Mouse (Mus musculus) spleen, postnatal 14 days (tissue): ENCODE results near the gene Snx10.

Experiments used
- DNase-seq, 2 experiments: peaks; one replicate each; pipeline ENCODE4 v3.0.0; 2021 to 2022; ENCODE audit warnings: low spot score in 2 of 2

The Snx10 gene

GRCm38 (mm10) chr6:51533467-51534200 is 9.9 kb downstream of the Snx10 start:
- no peak for DNase-seq

GRCm38 (mm10) chr6:51535571-51535970 is 11.9 kb downstream of the Snx10 start:
- DNase-seq, result no peak

- no peak for DNase-seq
Measured at GRCm38 (mm10) chr6:51540525-51540924, 16.8 kb downstream of the Snx10 start.

GRCm38 (mm10) chr6:51541422-51541821 is 17.7 kb downstream of the Snx10 start:
- DNase-seq, result no peak

- no peak for DNase-seq
Measured at GRCm38 (mm10) chr6:51542147-51542546, 18.4 kb downstream of the Snx10 start.

GRCm38 (mm10) chr6:51543639-51544117 is 20.0 kb downstream of the Snx10 start:
- no peak for DNase-seq

GRCm38 (mm10) chr6:51544118-51544681 is 20.5 kb downstream of the Snx10 start:
- no peak for DNase-seq

GRCm38 (mm10) chr6:51545219-51545859 is 21.6 kb downstream of the Snx10 start:
- no peak for DNase-seq

- no peak for DNase-seq
Measured at GRCm38 (mm10) chr6:51546085-51546484, 22.4 kb downstream of the Snx10 start.

- DNase-seq, result no peak
Measured at GRCm38 (mm10) chr6:51548757-51549156, 25.1 kb downstream of the Snx10 start.

GRCm38 (mm10) chr6:51551267-51551802 is 27.6 kb downstream of the Snx10 start:
- DNase-seq, result no peak

- no peak for DNase-seq
Measured at GRCm38 (mm10) chr6:51556562-51556961, 32.9 kb downstream of the Snx10 start.

GRCm38 (mm10) chr6:51558311-51558710 is 34.6 kb downstream of the Snx10 start:
- no peak for DNase-seq

GRCm38 (mm10) chr6:51566771-51567680 is 43.3 kb downstream of the Snx10 start:
- no peak for DNase-seq

GRCm38 (mm10) chr6:51569086-51569485 is 45.4 kb downstream of the Snx10 start:
- DNase-seq, result no peak

- DNase-seq, result no peak
Measured at GRCm38 (mm10) chr6:51573136-51573535, 49.4 kb downstream of the Snx10 start.

GRCm38 (mm10) chr6:51574132-51574531 is 50.4 kb downstream of the Snx10 start:
- no peak for DNase-seq

GRCm38 (mm10) chr6:51578415-51578814 is 54.7 kb downstream of the Snx10 start:
- DNase-seq, result no peak

- peak; percentile 51 to 70 for DNase-seq
Measured at GRCm38 (mm10) chr6:51580040-51580680, 56.5 kb downstream of the Snx10 start.

GRCm38 (mm10) chr6:51581418-51581817 is 57.7 kb downstream of the Snx10 start:
- DNase-seq, result no peak

GRCm38 (mm10) chr6:51582051-51582450 is 58.4 kb downstream of the Snx10 start:
- DNase-seq, result no peak
